Mouse (Mus musculus): ENCODE results near the gene Mepce. TPM values are rescaled to one million over a fixed set of nuclear protein-coding genes. Genes with fewer than 3 reads are reported as not detected.
"Not testable (repeated sequence)": the region's sequence is repeated elsewhere in the genome, so short reads cannot be mapped to it uniquely, and the experiment has no call there.

The Mepce gene
- polyA plus RNA-seq, 1 experiment, result 41.9 TPM

GRCm38 (mm10) chr5:137753111-137753832 is 34.2 kb downstream of the Mepce start:
- Histone ChIP-seq H3K4me3 (replicated peaks; ENCODE audit: insufficient read depth, low read depth, low read length) (no peak overlapping the region), H3K27me3 (ENCODE audit: control insufficient read depth, insufficient read depth, low read length) (no peaks in the 10 kb centered on the region), H3K27ac (ENCODE audit: insufficient read depth, low read length) (no peak overlapping the region), H3K4me1 (ENCODE audit: control insufficient read depth, insufficient read depth, low read length) (peaks cover 20% of the 10 kb centered on the region)
- DNase-seq, result no peak
- 67% methylated on average over 13 of the region's 13 CpGs for WGBS
- TF ChIP-seq CTCF (IDR thresholded peaks at IDR 0.05; ENCODE audit: borderline replicate concordance, insufficient read depth, low read depth, low read length) (no peak), POLR2A (IDR thresholded peaks at IDR 0.05; ENCODE audit: borderline replicate concordance, insufficient read depth, low read length) (no peak)

GRCm38 (mm10) chr5:137751988-137752387 is 35.5 kb downstream of the Mepce start:
- H3K4me1 ChIP-seq (ENCODE audit: control insufficient read depth, insufficient read depth, low read length), result peaks cover 18% of the 10 kb centered on the region
- no peak overlapping the region for H3K4me3 ChIP-seq (replicated peaks; ENCODE audit: insufficient read depth, low read depth, low read length)
- WGBS, result 93% methylated on average over 6 of the region's 6 CpGs
- no peak for TF ChIP-seq POLR2A (IDR thresholded peaks at IDR 0.05; ENCODE audit: borderline replicate concordance, insufficient read depth, low read length)
- H3K27me3 ChIP-seq (ENCODE audit: control insufficient read depth, insufficient read depth, low read length), result no peaks in the 10 kb centered on the region
- no peak overlapping the region for H3K27ac ChIP-seq (ENCODE audit: insufficient read depth, low read length)
- DNase-seq, result no peak

- peaks cover 12% of the 10 kb centered on the region for H3K4me1 ChIP-seq (ENCODE audit: control insufficient read depth, insufficient read depth, low read length)
- no peaks in the 10 kb centered on the region for H3K27me3 ChIP-seq (ENCODE audit: control insufficient read depth, insufficient read depth, low read length)
- no peak overlapping the region for H3K27ac ChIP-seq (ENCODE audit: insufficient read depth, low read length)
- 87% methylated on average over 13 of the region's 13 CpGs for WGBS
- TF ChIP-seq POLR2A (IDR thresholded peaks at IDR 0.05; ENCODE audit: borderline replicate concordance, insufficient read depth, low read length), result no peak
- TF ChIP-seq CTCF (IDR thresholded peaks at IDR 0.05; ENCODE audit: borderline replicate concordance, insufficient read depth, low read depth, low read length), result no peak
- H3K4me3 ChIP-seq (replicated peaks; ENCODE audit: insufficient read depth, low read depth, low read length), result no peak overlapping the region
- DNase-seq, result no peak
These were observed 36.1 kb downstream of the Mepce start for GRCm38 (mm10) chr5:137751221-137751887.

GRCm38 (mm10) chr5:137750212-137750611 is 37.2 kb downstream of the Mepce start:
- not testable (repeated sequence) for DNase-seq; H3K4me3 ChIP-seq (replicated peaks; ENCODE audit: insufficient read depth, low read depth, low read length); H3K4me1 ChIP-seq (ENCODE audit: control insufficient read depth, insufficient read depth, low read length); H3K27me3 ChIP-seq (ENCODE audit: control insufficient read depth, insufficient read depth, low read length); H3K27ac ChIP-seq (ENCODE audit: insufficient read depth, low read length)
- 94% methylated on average over 8 of the region's 8 CpGs for WGBS

GRCm38 (mm10) chr5:137749196-137749836 is 38.1 kb downstream of the Mepce start:
- Histone ChIP-seq H3K4me1 (ENCODE audit: control insufficient read depth, insufficient read depth, low read length) (peaks cover 6% of the 10 kb centered on the region), H3K27me3 (ENCODE audit: control insufficient read depth, insufficient read depth, low read length) (no peaks in the 10 kb centered on the region), H3K4me3 (replicated peaks; ENCODE audit: insufficient read depth, low read depth, low read length) (no peak overlapping the region), H3K27ac (ENCODE audit: insufficient read depth, low read length) (no peak overlapping the region)
- no peak for DNase-seq
- WGBS, result 58% methylated on average over 6 of the region's 6 CpGs
- no peak for TF ChIP-seq POLR2A (IDR thresholded peaks at IDR 0.05; ENCODE audit: borderline replicate concordance, insufficient read depth, low read length)
- no peak for TF ChIP-seq CTCF (IDR thresholded peaks at IDR 0.05; ENCODE audit: borderline replicate concordance, insufficient read depth, low read depth, low read length)

GRCm38 (mm10) chr5:137748130-137748770 is 39.2 kb downstream of the Mepce start:
- Histone ChIP-seq H3K4me1 (ENCODE audit: control insufficient read depth, insufficient read depth, low read length) (peaks cover 6% of the 10 kb centered on the region), H3K4me3 (replicated peaks; ENCODE audit: insufficient read depth, low read depth, low read length) (no peak overlapping the region), H3K27me3 (ENCODE audit: control insufficient read depth, insufficient read depth, low read length) (no peaks in the 10 kb centered on the region), H3K27ac (ENCODE audit: insufficient read depth, low read length) (no peak overlapping the region)
- no peak for DNase-seq
- 40% methylated on average over 5 of the region's 5 CpGs for WGBS
- TF ChIP-seq CTCF (IDR thresholded peaks at IDR 0.05; ENCODE audit: borderline replicate concordance, insufficient read depth, low read depth, low read length) (no peak), POLR2A (IDR thresholded peaks at IDR 0.05; ENCODE audit: borderline replicate concordance, insufficient read depth, low read length) (no peak)

- Histone ChIP-seq H3K27ac (ENCODE audit: insufficient read depth, low read length) (peak overlapping the region; percentile 66), H3K4me1 (ENCODE audit: control insufficient read depth, insufficient read depth, low read length) (peaks cover 6% of the 10 kb centered on the region), H3K4me3 (replicated peaks; ENCODE audit: insufficient read depth, low read depth, low read length) (peak overlapping the region; percentile 73), H3K27me3 (ENCODE audit: control insufficient read depth, insufficient read depth, low read length) (no peaks in the 10 kb centered on the region)
- WGBS, result 6% methylated on average over 26 of the region's 26 CpGs
- peak; percentile 65 to 66 for DNase-seq
- no peak for TF ChIP-seq CTCF (IDR thresholded peaks at IDR 0.05; ENCODE audit: borderline replicate concordance, insufficient read depth, low read depth, low read length)
- TF ChIP-seq POLR2A (IDR thresholded peaks at IDR 0.05; ENCODE audit: borderline replicate concordance, insufficient read depth, low read length), result no peak
These were observed 40.0 kb downstream of the Mepce start for GRCm38 (mm10) chr5:137747326-137747961.

Data from cerebellum, adult 2 months (tissue).